Mouse (Mus musculus) stomach, embryonic 15.5 days (tissue): ENCODE results near the gene Nr1h2. TPM values are rescaled to one million over a fixed set of nuclear protein-coding genes. Genes with fewer than 3 reads are reported as not detected.

ENCODE experiments used
- ATAC-seq: fragments of 200-750 bp; cut with Nextera tagmentation; 2 replicates; pipeline ENCODE4 v1.8.0; 2017; ENCODE audit warnings: low read depth, moderate number of reproducible peaks, moderate TSS enrichment; ENCODE audit not compliant: insufficient read depth, low FRiP score
- H3K27ac ChIP-seq: fragments of 300-500 bp; sonication (generic); 2 replicates; pipeline ENCODE4 v1.5.1; 2015; ENCODE audit warnings: mild to moderate bottlenecking, inconsistent platforms
- H3K27me3 ChIP-seq: fragments of 300-500 bp; sonication (generic); replicated peaks from 2 replicates; pipeline ENCODE4 v1.6.1; 2015; ENCODE audit warnings: inconsistent platforms
- H3K36me3 ChIP-seq: fragments of 300-500 bp; sonication (generic); 2 replicates; pipeline ENCODE4 v1.6.1; 2015; ENCODE audit warnings: inconsistent platforms
- H3K4me1 ChIP-seq: fragments of 300-500 bp; sonication (generic); 2 replicates; pipeline ENCODE4 v1.6.1; 2015; ENCODE audit warnings: inconsistent platforms
- H3K4me2 ChIP-seq: fragments of 300-500 bp; sonication (generic); 2 replicates; pipeline ENCODE4 v1.6.1; 2015; ENCODE audit warnings: mild to moderate bottlenecking, inconsistent platforms
- H3K4me3 ChIP-seq: fragments of 300-500 bp; sonication (generic); replicated peaks from 2 replicates; pipeline ENCODE4 v1.5.1; 2015; ENCODE audit warnings: inconsistent platforms
- H3K9ac ChIP-seq: fragments of 300-500 bp; sonication (generic); 2 replicates; pipeline ENCODE4 v1.6.1; 2015; ENCODE audit warnings: inconsistent platforms
- H3K9me3 ChIP-seq: fragments of 300-500 bp; sonication (generic); 2 replicates; pipeline ENCODE4 v1.6.1; 2016; ENCODE audit warnings: inconsistent platforms
- WGBS: fragments of 180-500 bp; shearing (Covaris S2); methylation state at CpG from one replicate; pipeline ENCODE4 v1.1.7; 2015; 5-methylcytosine and 5-hydroxymethylcytosine counted together
- polyA plus RNA-seq: library from polyadenylated mRNA; unstranded; fragments of >200 nt; fragmentation: Nextera tagmentation; extraction: Ambion mirVana; gene quantifications from 2 replicates; pipeline ENCODE4 v1.2.1, GENCODE M21; 2015

The Nr1h2 gene
- polyA plus RNA-seq, 1 experiment from 2014 or later, result 62.9 TPM

- Histone ChIP-seq H3K4me3 (peak overlapping the region; percentile 73), H3K4me1 (peaks cover 8% of the 10 kb centered on the region), H3K9ac (no peak overlapping the region), H3K36me3 (peaks cover 23% of the 10 kb centered on the region), H3K9me3 (no peaks in the 10 kb centered on the region), H3K27me3 (no peaks in the 10 kb centered on the region), H3K27ac (no peak overlapping the region), H3K4me2 (peak overlapping the region; percentile 92; the same call in 1 of the 2 replicates)
- whole genome bisulfite sequencing, result 92% methylated on average over 13 of the region's 13 CpGs
- no peak for ATAC-seq
Measured at GRCm38 (mm10) chr7:44547041-44547440, 6.7 kb downstream of the Nr1h2 start.

DNA sequence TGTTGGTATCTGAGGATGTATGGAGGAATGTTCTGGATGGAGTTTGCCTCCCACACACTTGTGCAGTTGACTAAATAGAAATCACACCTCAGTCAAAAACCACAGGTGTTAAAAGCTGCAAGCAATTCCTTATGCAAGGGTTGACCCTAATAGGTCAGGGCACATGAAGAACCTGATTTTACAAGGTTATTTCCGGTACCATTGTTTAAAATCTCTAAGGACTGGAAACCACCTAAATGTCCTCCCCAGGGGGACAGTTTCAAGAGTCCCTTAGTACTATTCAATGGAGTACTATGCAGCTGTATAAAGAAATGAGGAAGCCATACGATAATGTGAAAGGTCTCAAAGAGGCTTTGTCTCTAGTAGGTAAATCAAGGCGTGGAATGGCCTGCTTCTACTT lies 7.5 kb downstream of the Nr1h2 start:
- 97% methylated on average over 3 of the region's 3 CpGs for WGBS
- no peak overlapping the region for H3K27ac ChIP-seq
- H3K4me3 ChIP-seq, result no peak overlapping the region
- no peaks in the 10 kb centered on the region for H3K9me3 ChIP-seq
- no peak for ATAC-seq
- H3K4me1 ChIP-seq, result peaks cover 8% of the 10 kb centered on the region
- no peak overlapping the region for H3K9ac ChIP-seq
- H3K36me3 ChIP-seq, result peaks cover 25% of the 10 kb centered on the region
- no peaks in the 10 kb centered on the region for H3K27me3 ChIP-seq
- no peak overlapping the region for H3K4me2 ChIP-seq

DNA sequence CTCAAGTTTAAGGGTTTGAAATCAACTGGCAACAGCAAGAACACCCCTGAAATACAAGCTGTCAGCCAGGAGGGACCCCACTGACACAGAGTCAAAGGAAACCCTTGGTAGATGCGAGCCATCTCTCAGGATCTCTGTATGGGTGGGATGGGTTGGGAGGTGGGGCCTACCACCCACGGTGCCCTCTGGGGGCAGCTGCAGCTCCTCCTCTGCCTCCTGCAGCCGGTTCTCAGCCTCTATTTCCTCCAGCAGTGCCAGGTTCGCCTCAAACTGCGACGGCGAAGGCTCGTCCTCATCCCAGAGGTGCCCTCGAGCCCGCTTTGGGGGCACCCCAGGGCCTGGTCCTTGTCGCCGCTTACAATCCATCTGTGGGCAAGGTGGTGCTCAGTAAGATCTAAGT lies 10.7 kb downstream of the Nr1h2 start:
- H3K4me3 ChIP-seq, result no peak overlapping the region
- H3K9ac ChIP-seq, result no peak overlapping the region
- H3K4me1 ChIP-seq, result peaks cover 8% of the 10 kb centered on the region
- WGBS, result 79% methylated on average over 12 of the region's 12 CpGs
- peaks cover 37% of the 10 kb centered on the region for H3K36me3 ChIP-seq
- no peak overlapping the region for H3K27ac ChIP-seq
- no peaks in the 10 kb centered on the region for H3K27me3 ChIP-seq
- no peaks in the 10 kb centered on the region for H3K9me3 ChIP-seq
- H3K4me2 ChIP-seq, result no peak overlapping the region
- ATAC-seq, result no peak

DNA sequence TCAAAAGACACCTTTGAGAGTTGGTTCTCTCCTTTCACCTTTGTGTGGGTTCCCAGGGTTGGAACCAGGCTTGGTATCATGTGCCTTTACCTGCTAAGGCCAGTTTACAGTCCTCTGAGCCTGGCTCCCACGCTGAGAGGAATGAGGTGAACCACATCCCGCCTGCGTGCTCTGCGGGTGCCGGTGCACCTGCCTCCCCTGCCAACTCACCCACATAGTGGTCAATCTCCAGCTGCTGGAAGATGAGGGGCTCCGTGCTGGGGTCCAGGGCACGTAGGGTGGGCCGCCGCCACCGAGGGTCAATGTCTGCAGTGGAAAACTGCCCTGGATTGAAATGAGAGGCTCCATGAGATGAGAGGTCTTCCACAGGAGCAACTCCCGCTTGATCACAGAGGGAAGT lies 11.2 kb downstream of the Nr1h2 start:
- H3K4me3 ChIP-seq, result no peak overlapping the region
- ATAC-seq, result no peak
- peaks cover 3% of the 10 kb centered on the region for H3K4me1 ChIP-seq
- no peaks in the 10 kb centered on the region for H3K9me3 ChIP-seq
- WGBS, result 86% methylated on average over 11 of the region's 11 CpGs
- H3K27me3 ChIP-seq, result no peaks in the 10 kb centered on the region
- H3K4me2 ChIP-seq, result no peak overlapping the region
- no peak overlapping the region for H3K27ac ChIP-seq
- peaks cover 38% of the 10 kb centered on the region for H3K36me3 ChIP-seq
- no peak overlapping the region for H3K9ac ChIP-seq

DNA sequence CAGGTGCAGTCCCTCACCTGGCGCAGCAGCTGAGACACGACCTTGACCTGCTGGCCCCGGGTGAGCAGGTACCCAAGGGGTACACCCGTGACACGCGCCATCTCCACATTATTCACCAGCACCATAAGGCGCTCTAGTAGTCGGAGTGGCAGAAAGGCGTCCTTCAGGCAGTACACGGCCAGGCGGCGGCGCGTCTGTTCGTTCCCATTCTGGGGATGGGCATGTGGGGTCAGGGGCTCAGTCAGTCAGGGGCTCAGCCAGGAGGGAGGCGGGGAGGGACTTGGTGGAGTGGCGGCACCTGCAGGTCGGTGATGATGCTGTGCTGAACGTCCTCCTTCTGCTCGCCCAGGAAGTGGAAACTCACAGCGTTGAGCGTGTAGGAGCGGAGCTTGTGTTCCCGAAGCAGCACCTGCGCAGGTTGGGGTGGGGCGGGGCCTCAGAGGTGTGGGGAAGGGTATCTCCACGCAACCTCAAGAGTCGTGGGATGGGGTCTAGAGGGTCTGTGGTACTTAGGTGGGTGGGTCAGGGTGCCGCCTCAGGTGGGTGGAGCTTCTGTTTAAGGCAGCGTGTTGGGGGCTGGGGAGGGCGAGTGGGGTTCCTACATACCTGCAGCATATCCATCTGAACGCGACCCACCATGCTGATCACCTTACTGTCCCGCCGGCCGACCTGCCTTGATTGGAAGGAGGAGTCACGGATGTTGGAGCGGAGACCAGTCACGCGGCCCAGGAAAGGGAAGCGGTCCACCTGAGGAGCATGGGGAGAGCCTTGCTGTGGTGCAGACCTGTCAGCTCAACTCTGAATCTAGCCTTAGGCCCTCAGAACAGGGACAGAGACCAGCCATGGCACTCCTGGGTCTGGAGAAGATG lies 14.8 kb downstream of the Nr1h2 start:
- no peak overlapping the region for H3K4me2 ChIP-seq
- ATAC-seq, result no peak
- no peak overlapping the region for H3K4me3 ChIP-seq
- peaks cover 49% of the 10 kb centered on the region for H3K36me3 ChIP-seq
- H3K27me3 ChIP-seq, result no peaks in the 10 kb centered on the region
- H3K9me3 ChIP-seq, result no peaks in the 10 kb centered on the region
- no peaks in the 10 kb centered on the region for H3K4me1 ChIP-seq
- no peak overlapping the region for H3K9ac ChIP-seq
- WGBS, result 90% methylated on average over 41 of the region's 41 CpGs
- no peak overlapping the region for H3K27ac ChIP-seq

DNA sequence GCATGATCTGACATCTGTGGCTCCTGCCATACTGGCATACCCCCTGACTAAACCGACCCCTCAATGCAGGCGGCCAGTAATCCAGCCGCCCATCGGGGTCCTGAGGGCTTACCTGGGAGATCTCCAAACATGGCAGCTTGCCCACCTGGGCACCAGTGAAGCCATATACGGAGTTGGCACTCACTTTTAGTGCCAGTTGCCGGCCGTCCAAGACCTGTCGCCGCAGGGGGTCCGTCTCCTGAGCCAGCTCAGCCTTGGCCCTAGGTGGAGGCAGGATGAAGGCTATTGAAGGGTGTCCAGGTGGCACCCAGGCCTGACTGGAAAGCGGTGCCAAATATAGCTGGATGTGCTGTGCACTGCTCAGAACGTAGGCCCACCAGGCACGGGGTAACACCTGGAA lies 16.3 kb downstream of the Nr1h2 start:
- WGBS, result 91% methylated on average over 13 of the region's 13 CpGs
- no peaks in the 10 kb centered on the region for H3K9me3 ChIP-seq
- no peak overlapping the region for H3K9ac ChIP-seq
- H3K4me2 ChIP-seq, result no peak overlapping the region
- H3K27me3 ChIP-seq, result no peaks in the 10 kb centered on the region
- H3K27ac ChIP-seq, result no peak overlapping the region
- no peaks in the 10 kb centered on the region for H3K4me1 ChIP-seq
- no peak overlapping the region for H3K4me3 ChIP-seq
- peaks cover 58% of the 10 kb centered on the region for H3K36me3 ChIP-seq
- no peak for ATAC-seq

GRCm38 (mm10) chr7:44537009-44537408 lies 16.7 kb downstream of the Nr1h2 start:
- no peaks in the 10 kb centered on the region for H3K9me3 ChIP-seq
- H3K36me3 ChIP-seq, result peaks cover 53% of the 10 kb centered on the region
- H3K27ac ChIP-seq, result no peak overlapping the region

GRCm38 (mm10) chr7:44536590-44536968 lies 17.2 kb downstream of the Nr1h2 start:
- H3K9me3 ChIP-seq, result no peaks in the 10 kb centered on the region
- H3K27ac ChIP-seq, result no peak overlapping the region
- no peak for ATAC-seq
- no peak overlapping the region for H3K4me3 ChIP-seq
- peaks cover 50% of the 10 kb centered on the region for H3K36me3 ChIP-seq
- WGBS, result 86% methylated on average over 6 of the region's 6 CpGs
- no peaks in the 10 kb centered on the region for H3K4me1 ChIP-seq
- H3K4me2 ChIP-seq, result no peak overlapping the region
- no peak overlapping the region for H3K9ac ChIP-seq
- no peaks in the 10 kb centered on the region for H3K27me3 ChIP-seq

More at GRCm38 (mm10) chr7:44537009-44537408, 16.7 kb downstream of the Nr1h2 start:
- no peaks in the 10 kb centered on the region for H3K4me1 ChIP-seq
- no peak for ATAC-seq
- no peaks in the 10 kb centered on the region for H3K27me3 ChIP-seq
- no peak overlapping the region for H3K9ac ChIP-seq
- WGBS, result 70% methylated on average over 7 of the region's 7 CpGs
- no peak overlapping the region for H3K4me2 ChIP-seq
- H3K4me3 ChIP-seq, result no peak overlapping the region

- ATAC-seq, result no peak
- WGBS, result 91% methylated on average over 27 of the region's 27 CpGs
- Histone ChIP-seq H3K4me2 (no peak overlapping the region), H3K4me1 (no peaks in the 10 kb centered on the region), H3K9ac (no peak overlapping the region), H3K36me3 (peaks cover 43% of the 10 kb centered on the region), H3K4me3 (no peak overlapping the region), H3K27ac (no peak overlapping the region), H3K27me3 (no peaks in the 10 kb centered on the region), H3K9me3 (no peaks in the 10 kb centered on the region)
Measured at GRCm38 (mm10) chr7:44535657-44536589, 17.8 kb downstream of the Nr1h2 start.

DNA sequence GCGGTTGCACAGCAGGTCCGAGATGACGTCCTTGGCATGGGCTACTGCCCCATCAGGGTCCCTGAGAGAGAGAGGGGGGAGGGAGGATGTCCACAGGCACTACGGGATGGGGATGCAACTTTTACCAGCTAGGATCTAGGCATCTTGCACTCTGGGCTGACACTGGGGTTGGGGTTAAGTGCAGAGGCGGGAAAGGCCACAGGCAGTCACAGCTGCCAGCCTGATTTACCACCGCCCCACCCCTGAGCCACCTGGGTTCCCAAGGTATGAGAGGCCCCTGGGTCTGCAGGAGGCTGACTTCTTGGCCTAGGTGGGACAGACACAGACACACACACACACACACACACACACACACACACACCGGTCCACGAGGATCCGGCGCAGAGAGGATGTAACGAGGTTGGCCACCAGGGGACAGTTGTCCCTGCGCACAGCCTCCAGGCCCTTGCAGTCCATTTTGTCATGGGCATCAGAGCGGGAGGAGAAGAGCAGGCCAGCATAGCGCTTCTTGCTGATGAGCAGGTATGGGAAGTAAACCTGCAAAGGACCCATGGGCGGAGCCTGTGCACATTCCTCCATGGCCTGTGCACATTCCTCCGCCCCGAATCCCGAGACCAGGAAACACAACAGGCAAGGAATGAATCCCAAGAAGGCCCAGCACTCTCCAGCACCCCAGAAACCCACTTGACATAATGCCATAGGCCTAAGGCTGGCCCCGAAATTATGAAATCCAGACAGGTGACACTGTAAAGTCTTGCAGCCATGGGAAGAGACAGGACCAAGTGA lies 18.9 kb downstream of the Nr1h2 start:
- 85% methylated on average over 19 of the region's 19 CpGs for WGBS
- Histone ChIP-seq H3K27me3 (no peaks in the 10 kb centered on the region), H3K4me1 (no peaks in the 10 kb centered on the region), H3K4me3 (no peak overlapping the region), H3K9ac (no peak overlapping the region), H3K4me2 (no peak overlapping the region), H3K9me3 (no peaks in the 10 kb centered on the region), H3K36me3 (peaks cover 35% of the 10 kb centered on the region), H3K27ac (no peak overlapping the region)
- ATAC-seq, result no peak

DNA sequence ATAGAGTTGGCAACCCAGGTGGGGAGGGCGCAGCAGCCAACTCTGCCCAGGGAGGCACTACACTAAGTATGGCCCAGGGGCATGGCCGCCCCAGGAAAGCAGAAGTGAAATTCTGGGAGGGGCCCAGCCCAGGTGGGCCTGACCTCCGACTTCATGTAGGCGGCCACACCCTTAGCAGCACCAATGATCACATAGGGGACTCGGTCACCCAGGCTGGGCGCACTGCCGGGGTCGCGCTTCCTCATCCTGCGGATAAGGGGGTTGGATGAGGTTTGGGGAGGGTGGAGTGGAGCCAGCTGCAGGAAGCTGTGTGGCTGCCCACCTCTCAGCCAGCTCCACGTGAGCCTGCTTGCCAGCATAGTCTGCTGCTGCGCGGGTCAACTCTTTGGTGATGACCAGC lies 19.5 kb downstream of the Nr1h2 start:
- Histone ChIP-seq H3K4me3 (no peak overlapping the region), H3K9me3 (no peaks in the 10 kb centered on the region), H3K4me2 (no peak overlapping the region), H3K36me3 (peaks cover 32% of the 10 kb centered on the region), H3K9ac (no peak overlapping the region), H3K27me3 (no peaks in the 10 kb centered on the region; the same call in 1 of the 2 replicates), H3K4me1 (no peaks in the 10 kb centered on the region), H3K27ac (no peak overlapping the region)
- 84% methylated on average over 13 of the region's 13 CpGs for WGBS
- ATAC-seq, result no peak
